Comparison of ENCODE assay signal across 8 mouse cellular contexts in genomic region chr9:102716481-102717163, GRCm38 (mm10). TPM values are rescaled to one million over a fixed set of nuclear protein-coding genes. Genes with fewer than 3 reads are reported as not detected.
DNase-seq lines count a peak whose midpoint lies in the region; ATAC-seq and TF ChIP-seq lines count a peak whose summit lies in the region.

Amotl2 (plus strand) TSS chr9:102716672.

- peak; percentile 49 for DNase-seq in embryo, embryonic 9.5 days (ENCODE audit: extremely low spot score)
- no peak for DNase-seq in embryo, embryonic 10.5 days (ENCODE audit: low spot score)
- DNase-seq in ES-E14 (ENCODE audit: low read depth, low spot score): no peak
- DNase-seq in liver, embryonic 13.5 days: no peak
- no peak for DNase-seq in ovary, postnatal 10 days (ENCODE audit: low spot score)
- no peak for DNase-seq in urinary bladder, adult 18-20 months (ENCODE audit: low spot score in 2 of 2)

- peaks cover 15% of the 10 kb centered on the region for H3K36me3 ChIP-seq in ES-E14 (ENCODE audit: control insufficient read depth, insufficient read depth, low read length, poor library complexity, severe bottlenecking)
- H3K36me3 ChIP-seq in forebrain, embryonic 15.5 days: peaks cover 8% of the 10 kb centered on the region; the same call in 1 of the 2 replicates
- H3K36me3 ChIP-seq in hindbrain, embryonic 12.5 days: peaks cover 13% of the 10 kb centered on the region
- peaks cover 10% of the 10 kb centered on the region; the same call in 1 of the 2 replicates for H3K36me3 ChIP-seq in liver, embryonic 13.5 days

- no peak for ATAC-seq in forebrain, embryonic 15.5 days (replicated peaks)
- no peak for ATAC-seq in hindbrain, embryonic 12.5 days (ENCODE audit: low FRiP score)
- no peak for ATAC-seq in liver, embryonic 13.5 days (ENCODE audit: low read depth)

- in situ Hi-C loops in ES-E14 (cut with MboI; ENCODE audit: low sequenced_read_pairs in 2 of 2, unreplicated experiment in 2 of 2): no loop called here

- H3K27me3 ChIP-seq in forebrain, embryonic 15.5 days: no peaks in the 10 kb centered on the region
- H3K27me3 ChIP-seq in hindbrain, embryonic 12.5 days: 0 out of 2 replicates have a peak, but pooled peaks cover 2% of the 10 kb centered on the region
- H3K27me3 ChIP-seq in liver, embryonic 13.5 days: peaks cover 65% of the 10 kb centered on the region

- H3K4me3 ChIP-seq in ES-E14 (ENCODE audit: insufficient read depth in 1 of 2, low read depth in 1 of 2, low read length in 2 of 2, poor library complexity in 1 of 2, severe bottlenecking in 1 of 2): peak within 1 kb of the TSS; percentile 84 to 95
- peak within 1 kb of the TSS; percentile 92 for H3K4me3 ChIP-seq in forebrain, embryonic 15.5 days
- peak within 1 kb of the TSS; percentile 80 for H3K4me3 ChIP-seq in hindbrain, embryonic 12.5 days
- H3K4me3 ChIP-seq in liver, embryonic 13.5 days (replicated peaks): peak within 1 kb of the TSS; percentile 63

- H3K9me3 ChIP-seq in ES-E14 (ENCODE audit: control insufficient read depth, insufficient read depth, low read depth, low read length): no peaks in the 10 kb centered on the region
- H3K9me3 ChIP-seq in forebrain, embryonic 15.5 days: no peaks in the 10 kb centered on the region
- H3K9me3 ChIP-seq in hindbrain, embryonic 12.5 days (replicated peaks): no peaks in the 10 kb centered on the region
- H3K9me3 ChIP-seq in liver, embryonic 13.5 days (replicated peaks): no peaks in the 10 kb centered on the region

- peaks cover 9 to 21% of the 10 kb centered on the region in 2 experiments for H3K4me1 ChIP-seq in ES-E14 (ENCODE audit: control insufficient read depth in 2 of 2, insufficient read depth in 2 of 2, low read length in 2 of 2, poor library complexity in 1 of 2)
- H3K4me1 ChIP-seq in forebrain, embryonic 15.5 days: peaks cover 44% of the 10 kb centered on the region
- peaks cover 44% of the 10 kb centered on the region for H3K4me1 ChIP-seq in hindbrain, embryonic 12.5 days
- H3K4me1 ChIP-seq in liver, embryonic 13.5 days (replicated peaks): peaks cover 25% of the 10 kb centered on the region

- WGBS in forebrain, embryonic 15.5 days: 7% methylated on average over 22 of the region's 22 CpGs
- 3% methylated on average over 22 of the region's 22 CpGs for WGBS in hindbrain, embryonic 12.5 days
- WGBS in liver, embryonic 13.5 days (ENCODE audit: insufficient replicate concordance): 6% methylated on average over 22 of the region's 22 CpGs

- H3K4me2 ChIP-seq in forebrain, embryonic 15.5 days (replicated peaks): peak within 1 kb of the TSS; percentile 63
- peak within 1 kb of the TSS; percentile 82 for H3K4me2 ChIP-seq in hindbrain, embryonic 12.5 days (replicated peaks)
- peak within 1 kb of the TSS; percentile 67 for H3K4me2 ChIP-seq in liver, embryonic 13.5 days

- peak within 1 kb of the TSS; percentile 80 for H3K27ac ChIP-seq in ES-E14 (ENCODE audit: insufficient read depth, low read depth, low read length, poor library complexity, severe bottlenecking)
- peak within 1 kb of the TSS; percentile 97 for H3K27ac ChIP-seq in forebrain, embryonic 15.5 days (replicated peaks)
- peak within 1 kb of the TSS; percentile 98 for H3K27ac ChIP-seq in hindbrain, embryonic 12.5 days
- no peak within 1 kb of the TSS for H3K27ac ChIP-seq in liver, embryonic 13.5 days

- H3K9ac ChIP-seq in ES-E14 (ENCODE audit: insufficient read depth, low read depth, low read length, poor library complexity, severe bottlenecking): peak within 1 kb of the TSS; percentile 81
- peak within 1 kb of the TSS; percentile 97 for H3K9ac ChIP-seq in forebrain, embryonic 15.5 days (replicated peaks)
- H3K9ac ChIP-seq in hindbrain, embryonic 12.5 days: peak within 1 kb of the TSS; percentile 98
- peak within 1 kb of the TSS; percentile 70 for H3K9ac ChIP-seq in liver, embryonic 13.5 days

TF ChIP-seq in ES-E14, 5 proteins besides CTCF, POLR2A, EP300 and RAD21:
- TF ChIP-seq CHD2 (IDR thresholded peaks at IDR 0.05; ENCODE audit: low read depth, low read length): no peak
- no peak for TF ChIP-seq ZNF384 (IDR thresholded peaks at IDR 0.05; ENCODE audit: low read depth, low read length)
- TF ChIP-seq HCFC1 (IDR thresholded peaks at IDR 0.05; ENCODE audit: borderline replicate concordance, insufficient read depth, low read length): no peak
- no peak for TF ChIP-seq ZC3H11A (IDR thresholded peaks at IDR 0.05; ENCODE audit: borderline replicate concordance, low read depth, low read length)
- no peak for TF ChIP-seq MAFK (IDR thresholded peaks at IDR 0.05; ENCODE audit: insufficient read depth, low read depth, low read length)

RNA-seq across cellular contexts. Expression of gene Amotl2, which starts in this region (rescaled TPM):
- 103 and 161 TPM in 2 replicates for total RNA-seq in ES-E14 (2012; rRNA removed)
- polyA plus RNA-seq in forebrain, embryonic 15.5 days (2015; fragmentation: Nextera tagmentation; extraction: Ambion mirVana): 65.9 and 69.9 TPM in 2 replicates
- polyA plus RNA-seq in hindbrain, embryonic 12.5 days (2016; fragmentation: Nextera tagmentation; extraction: Ambion mirVana): 109 and 110 TPM in 2 replicates
- polyA plus RNA-seq in liver, embryonic 13.5 days (2015; fragmentation: Nextera tagmentation; extraction: Ambion mirVana): 4.2 and 4.5 TPM in 2 replicates

Comparison
In these comparisons a context has a peak if more than half of its experiments do, and no peak if none do; other contexts are left out.
1. RNA of gene Amotl2 (polyA plus RNA-seq): 109 to 110 TPM in hindbrain, embryonic 12.5 days and 65.9 to 69.9 TPM in forebrain, embryonic 15.5 days; 4.2 to 4.5 TPM in liver, embryonic 13.5 days; every median in the first group is over 10 times any median in the second.
2. Peak in every context shown above with its lines, with median percentiles within 50 percentile points of each other: H3K4me3 ChIP-seq, H3K9ac ChIP-seq and H3K4me2 ChIP-seq.